Mouse (Mus musculus) midbrain, embryonic 11.5 days (tissue): ENCODE measurements at regions not wholly inside any gene's neighbourhood (a gene's known extent, or its start where the extent isn't known, plus 50 kb on each side); places are given as distances from the start of the nearest gene placed in this dataset.

Source experiments
- ATAC-seq: fragments of 200-750 bp; cut with Nextera tagmentation; 2 replicates; pipeline ENCODE4 v1.8.0; 2017; ENCODE audit warnings: moderate TSS enrichment, moderate library complexity; ENCODE audit not compliant: low FRiP score
- DNase-seq: peaks from one replicate; pipeline ENCODE4 v3.0.0; 2015; ENCODE audit warnings: low spot score; ENCODE audit errors: missing footprints
- H3K27ac ChIP-seq: fragments of 300-500 bp; sonication (generic); 2 replicates; pipeline ENCODE4 v1.5.1; 2014; ENCODE audit warnings: low read depth, low read length
- H3K27me3 ChIP-seq: fragments of 300-500 bp; sonication (generic); 2 replicates; pipeline ENCODE4 v1.6.1; 2014; ENCODE audit warnings: mild to moderate bottlenecking, low read length, moderate library complexity, mixed read lengths; ENCODE audit not compliant: control insufficient read depth, insufficient read depth
- H3K36me3 ChIP-seq: fragments of 300-500 bp; sonication (generic); 2 replicates; pipeline ENCODE4 v1.6.1; 2014; ENCODE audit warnings: mild to moderate bottlenecking, low read length, moderate library complexity, mixed read lengths; ENCODE audit not compliant: control insufficient read depth, insufficient read depth
- H3K4me1 ChIP-seq: fragments of 300-500 bp; sonication (generic); 2 replicates; pipeline ENCODE4 v1.6.1; 2014; ENCODE audit warnings: low read length; ENCODE audit not compliant: control insufficient read depth, insufficient read depth
- H3K4me2 ChIP-seq: fragments of 300-500 bp; sonication (generic); 2 replicates; pipeline ENCODE4 v1.6.1; 2014; ENCODE audit warnings: mild to moderate bottlenecking, moderate library complexity
- H3K4me3 ChIP-seq: fragments of 300-500 bp; sonication (generic); 2 replicates; pipeline ENCODE4 v1.5.1; 2014; ENCODE audit warnings: low read depth, low read length
- H3K9ac ChIP-seq: fragments of 300-500 bp; sonication (generic); 2 replicates; pipeline ENCODE4 v1.6.1; 2014; ENCODE audit warnings: low read length
- H3K9me3 ChIP-seq: fragments of 300-500 bp; sonication (generic); 2 replicates; pipeline ENCODE4 v1.6.1; 2016; ENCODE audit warnings: low read length; ENCODE audit not compliant: control insufficient read depth
- WGBS: fragments of 180-500 bp; shearing (Covaris S2); extraction: QIAGEN DNeasy Blood & Tissue Kit; methylation state at CpG from one replicate; pipeline ENCODE4 v1.1.7; 2014; 5-methylcytosine and 5-hydroxymethylcytosine counted together

DNA sequence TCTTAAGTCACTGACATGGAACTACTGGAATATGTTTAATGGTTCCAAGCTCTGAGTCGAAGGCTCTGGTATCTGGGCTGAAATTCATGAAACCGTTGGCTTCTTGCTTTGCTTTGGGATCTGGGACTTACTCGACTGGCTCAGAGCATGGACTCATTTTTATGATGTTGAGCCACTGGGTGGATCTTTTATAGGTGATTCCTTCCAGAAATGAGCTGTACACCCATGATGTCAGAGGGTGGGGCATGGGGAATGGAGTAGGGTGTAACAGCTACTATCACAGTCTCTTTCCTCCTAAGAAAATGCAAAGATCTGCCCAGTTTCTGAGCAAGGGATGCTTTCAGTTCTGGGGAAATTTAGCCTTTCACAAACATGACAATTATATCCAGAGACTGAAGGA is 57.0 kb upstream of the Fggy start:
- Histone ChIP-seq H3K9me3 (no peaks in the 10 kb centered on the region), H3K4me2 (no peak overlapping the region), H3K27ac (no peak overlapping the region), H3K36me3 (no peaks in the 10 kb centered on the region), H3K4me3 (no peak overlapping the region), H3K9ac (no peak overlapping the region), H3K4me1 (no peaks in the 10 kb centered on the region), H3K27me3 (no peaks in the 10 kb centered on the region)
- no peak for ATAC-seq
- 92% methylated on average over 3 of the region's 3 CpGs for WGBS
- DNase-seq: peak; percentile 17

DNA sequence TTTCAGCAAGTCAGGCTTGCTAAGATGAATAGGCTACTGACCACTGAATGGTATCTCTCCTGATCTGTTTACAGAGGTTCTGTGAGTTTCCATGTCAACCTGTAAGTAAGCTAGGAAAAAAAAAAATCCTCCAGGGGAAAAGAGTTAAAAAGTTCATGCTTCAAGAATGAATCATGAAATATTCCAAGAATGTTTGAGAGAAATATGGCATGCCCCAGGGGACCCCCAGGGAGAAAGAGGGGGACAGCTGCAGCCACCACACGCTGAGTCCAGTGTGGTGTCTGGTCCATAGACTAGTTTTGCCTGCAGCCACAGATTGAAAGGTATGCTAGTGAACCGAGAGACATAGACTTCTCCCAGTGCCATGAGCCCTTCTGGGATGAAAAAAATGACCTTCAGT is 56.1 kb upstream of the Fggy start:
- no peak overlapping the region for H3K4me3 ChIP-seq
- ATAC-seq: no peak
- H3K4me2 ChIP-seq: no peak overlapping the region
- H3K9ac ChIP-seq: no peak overlapping the region
- no peak overlapping the region for H3K27ac ChIP-seq
- 57% methylated on average over 2 of the region's 2 CpGs for WGBS
- no peaks in the 10 kb centered on the region for H3K9me3 ChIP-seq
- DNase-seq: peak; percentile 66
- no peaks in the 10 kb centered on the region for H3K27me3 ChIP-seq
- no peaks in the 10 kb centered on the region for H3K4me1 ChIP-seq
- no peaks in the 10 kb centered on the region for H3K36me3 ChIP-seq

DNA sequence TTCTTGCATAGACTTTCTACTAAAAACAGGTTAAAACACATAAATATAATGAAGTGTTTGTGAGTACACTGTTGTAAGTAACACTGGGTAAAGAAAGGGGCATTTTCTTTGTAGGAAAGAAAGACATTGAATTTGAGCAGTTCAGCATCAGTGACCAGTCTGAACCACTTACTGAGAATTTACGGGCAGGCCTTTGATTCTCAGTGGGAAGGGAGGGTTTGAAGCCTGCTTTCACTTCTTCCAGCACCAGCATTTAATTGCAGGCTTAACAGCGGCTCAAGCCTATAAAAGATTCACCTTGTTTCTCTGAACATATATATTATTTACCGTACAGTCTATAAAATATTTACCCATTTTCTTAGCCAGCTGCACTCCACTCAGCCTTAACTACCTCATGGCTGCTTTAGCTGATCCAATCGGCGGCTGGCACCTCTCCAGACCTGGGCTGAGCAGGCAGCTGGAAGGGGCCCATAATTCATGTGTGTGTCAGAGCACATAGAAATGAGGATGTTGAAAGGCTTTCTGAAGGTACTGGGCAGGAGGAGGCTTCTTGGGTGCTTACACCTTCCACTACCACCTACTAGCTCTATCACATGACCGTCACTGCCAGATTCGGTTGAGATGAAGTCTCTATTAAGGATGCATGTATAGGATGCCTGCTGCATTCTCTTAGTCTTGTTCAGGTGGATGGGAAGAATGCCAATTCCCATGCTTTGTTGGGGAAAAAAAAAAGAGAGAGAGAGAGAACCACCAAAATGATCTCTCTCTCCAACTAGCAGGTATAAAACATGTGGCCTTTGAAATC is 50.0 kb upstream of the Fggy start:
- H3K4me3 ChIP-seq: no peak overlapping the region
- peak; percentile 67 for DNase-seq
- ATAC-seq: no peak

More for the DNA sequence above, 50.0 kb upstream of the Fggy start:
- no peak overlapping the region for H3K9ac ChIP-seq
- no peak overlapping the region for H3K4me2 ChIP-seq
- no peak overlapping the region for H3K27ac ChIP-seq
- no peaks in the 10 kb centered on the region for H3K36me3 ChIP-seq
- no peaks in the 10 kb centered on the region for H3K4me1 ChIP-seq
- H3K9me3 ChIP-seq: no peaks in the 10 kb centered on the region
- H3K27me3 ChIP-seq: no peaks in the 10 kb centered on the region
- 78% methylated on average over 7 of the region's 7 CpGs for WGBS
